Mouse (Mus musculus) lung, postnatal 0 days (tissue): ENCODE data around the gene Prickle4.

Source experiments
- CTCF ChIP-seq: IDR thresholded peaks from 2 replicates; pipeline ENCODE4 v1.5.1; 2016; ENCODE audit warnings: antibody characterized with exemption, mild to moderate bottlenecking
- EP300 ChIP-seq: IDR thresholded peaks from 2 replicates; pipeline ENCODE4 v1.6.1; 2016; ENCODE audit warnings: antibody characterized with exemption, mild to moderate bottlenecking, control low read depth

DNA sequence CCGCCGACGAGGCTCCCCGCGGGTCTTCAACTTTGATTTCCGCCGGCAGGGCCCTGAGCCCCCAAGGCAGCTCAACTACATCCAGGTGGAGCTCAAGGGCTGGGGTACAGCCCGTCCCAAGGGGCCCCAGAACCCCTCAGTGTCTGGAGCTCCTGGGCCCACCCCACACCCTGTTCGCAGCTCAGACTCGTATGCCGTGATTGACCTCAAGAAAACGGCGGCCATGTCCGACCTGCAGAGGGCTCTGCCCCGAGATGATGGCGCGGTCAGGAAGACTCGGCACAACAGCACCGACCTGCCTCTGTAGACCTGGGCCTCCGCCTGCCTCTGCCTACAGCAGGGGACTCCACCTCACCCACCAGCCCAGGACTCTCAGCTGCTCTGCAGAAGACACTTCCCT, 9.0 kb upstream of the Prickle4 start:
- TF ChIP-seq EP300 (no peak), CTCF (no peak)
